Mouse (Mus musculus): ENCODE results near the gene Npr2.

- TF ChIP-seq CTCF (IDR thresholded peaks at IDR 0.05; ENCODE audit: extremely low read depth, insufficient read depth, low read length) (no peak), POLR2A (IDR thresholded peaks at IDR 0.05; ENCODE audit: extremely low read depth, insufficient read depth, low read length) (no peak)
Measured at GRCm38 (mm10) chr4:43598650-43599380, 32.9 kb upstream of the Npr2 start.
